9 mouse cellular contexts compared by ENCODE assay signal in genomic region chr3:138525494-138525893, GRCm38 (mm10). TPM values are rescaled to one million over a fixed set of nuclear protein-coding genes. Genes with fewer than 3 reads are reported as not detected.
A peak's percentile ranks its signal among the peaks of the same experiment; 100 is the strongest.
DNase-seq lines count a peak whose midpoint lies in the region; ATAC-seq and TF ChIP-seq lines count a peak whose summit lies in the region.
"Had no signal": no experiment of that assay in that cellular context is flagged by ENCODE, and none has a peak within 500 bp of the region (broad histone marks: within the 10 kb centered on the region; RNA-seq: fewer than 3 reads in every experiment).

No protein-coding gene starts in this region.

- ATAC-seq in hindbrain, embryonic 11.5 days (ENCODE audit: low FRiP score) = no peak
- ATAC-seq in liver, embryonic 14.5 days (ENCODE audit: insufficient read depth) = no peak
- ATAC-seq in megakaryocyte progenitor cell, adult 5-6 weeks (replicated peaks; ENCODE audit: poor library complexity) = no peak

- peaks cover 10% of the 10 kb centered on the region for H3K27me3 ChIP-seq in hindbrain, embryonic 10.5 days (ENCODE audit: insufficient read depth, poor library complexity, severe bottlenecking)
- H3K27me3 ChIP-seq in hindbrain, embryonic 11.5 days (ENCODE audit: control insufficient read depth, insufficient read depth, low read length) = no peaks in the 10 kb centered on the region
- H3K27me3 ChIP-seq in E14TG2a.4 (ENCODE audit: insufficient read depth, low read length) = peaks cover 29% of the 10 kb centered on the region
- no peaks in the 10 kb centered on the region for H3K27me3 ChIP-seq in liver, embryonic 14.5 days (ENCODE audit: control insufficient read depth, insufficient read depth, low read length)
- H3K27me3 ChIP-seq: embryonic facial prominence, embryonic 12.5 days had no signal

- no peak for TF ChIP-seq CTCF in E14TG2a.4 (conservative IDR thresholded peaks at IDR 0.05; ENCODE audit: low read length)
- TF ChIP-seq CTCF in brain, embryonic 14.5 days (IDR thresholded peaks at IDR 0.05; ENCODE audit: borderline replicate concordance, extremely low read depth, insufficient read depth, insufficient read length) = no peak
- TF ChIP-seq CTCF in liver, embryonic 14.5 days (IDR thresholded peaks at IDR 0.05; ENCODE audit: low read depth) = no peak

- no peaks in the 10 kb centered on the region for H3K36me3 ChIP-seq in hindbrain, embryonic 10.5 days
- H3K36me3 ChIP-seq in hindbrain, embryonic 11.5 days (ENCODE audit: control insufficient read depth, insufficient read depth, low read length) = no peaks in the 10 kb centered on the region
- peaks cover under 1% of the 10 kb centered on the region; the same call in 1 of the 2 replicates for H3K36me3 ChIP-seq in E14TG2a.4 (ENCODE audit: insufficient read depth, low read length)
- H3K36me3 ChIP-seq in liver, embryonic 14.5 days (replicated peaks; ENCODE audit: control insufficient read depth, insufficient read depth, low read depth) = no peaks in the 10 kb centered on the region
- H3K36me3 ChIP-seq: embryonic facial prominence, embryonic 12.5 days had no signal

- WGBS in hindbrain, embryonic 10.5 days = 48% methylated on average over 8 of the region's 8 CpGs
- WGBS in hindbrain, embryonic 11.5 days = 55% methylated on average over 8 of the region's 8 CpGs
- 69% methylated on average over 8 of the region's 8 CpGs for WGBS in liver, embryonic 14.5 days (ENCODE audit: insufficient replicate concordance)

- H3K4me3 ChIP-seq in hindbrain, embryonic 10.5 days = peak overlapping the region; percentile 96; the same call in 1 of the 2 replicates
- H3K4me3 ChIP-seq in hindbrain, embryonic 11.5 days (ENCODE audit: low read depth, low read length) = no peak overlapping the region
- peak overlapping the region; percentile 89; the same call in 1 of the 2 replicates for H3K4me3 ChIP-seq in E14TG2a.4 (replicated peaks; ENCODE audit: low read length)
- peak overlapping the region in 1 of 2 experiments; percentile 96; a peak in 2 of 4 replicates for H3K4me3 ChIP-seq in liver, embryonic 14.5 days (ENCODE audit: insufficient read depth in 1 of 2, low read depth in 2 of 2, low read length in 2 of 2)

- H3K9me3 ChIP-seq in hindbrain, embryonic 10.5 days = no peaks in the 10 kb centered on the region
- no peaks in the 10 kb centered on the region for H3K9me3 ChIP-seq in hindbrain, embryonic 11.5 days (ENCODE audit: control insufficient read depth, low read length)
- H3K9me3 ChIP-seq in E14TG2a.4 (ENCODE audit: low read length) = no peaks in the 10 kb centered on the region
- H3K9me3 ChIP-seq in liver, embryonic 14.5 days (ENCODE audit: control insufficient read depth, low read length) = no peaks in the 10 kb centered on the region
- H3K9me3 ChIP-seq: embryonic facial prominence, embryonic 12.5 days had no signal

- H3K4me1 ChIP-seq in hindbrain, embryonic 10.5 days (replicated peaks) = peaks cover 34% of the 10 kb centered on the region
- H3K4me1 ChIP-seq in hindbrain, embryonic 11.5 days (replicated peaks; ENCODE audit: control insufficient read depth, insufficient read depth, low read length) = no peaks in the 10 kb centered on the region
- peaks cover 32% of the 10 kb centered on the region for H3K4me1 ChIP-seq in E14TG2a.4 (replicated peaks; ENCODE audit: low read depth, low read length)
- H3K4me1 ChIP-seq in liver, embryonic 14.5 days (replicated peaks; ENCODE audit: control insufficient read depth in 2 of 2, insufficient read depth in 2 of 2, low read length in 1 of 2) = peaks cover 14 to 24% of the 10 kb centered on the region in 2 experiments

- no peak overlapping the region for H3K9ac ChIP-seq in hindbrain, embryonic 11.5 days (ENCODE audit: low read depth, low read length)
- H3K9ac ChIP-seq in liver, embryonic 14.5 days (replicated peaks) = peak overlapping the region; percentile 87

- no peak overlapping the region; the same call in 1 of the 2 replicates for H3K27ac ChIP-seq in hindbrain, embryonic 10.5 days
- H3K27ac ChIP-seq in hindbrain, embryonic 11.5 days (ENCODE audit: low read depth, low read length) = no peak overlapping the region
- no peak overlapping the region for H3K27ac ChIP-seq in liver, embryonic 14.5 days

- no peak for TF ChIP-seq POLR2A in brain, embryonic 14.5 days (IDR thresholded peaks at IDR 0.05; ENCODE audit: borderline replicate concordance, extremely low read depth, insufficient read depth, insufficient read length, poor library complexity, severe bottlenecking)

- H3K4me2 ChIP-seq in hindbrain, embryonic 11.5 days (replicated peaks; ENCODE audit: low read depth, low read length) = no peak overlapping the region
- H3K4me2 ChIP-seq in liver, embryonic 14.5 days (ENCODE audit: low read depth) = peak overlapping the region; percentile 98

- TF ChIP-seq EP300 in liver, embryonic 14.5 days (IDR thresholded peaks at IDR 0.05; ENCODE audit: low read depth) = no peak

- DNase-seq in hindbrain, embryonic 10.5 days (ENCODE audit: low spot score) = no peak
- DNase-seq in hindbrain, embryonic 11.5 days (ENCODE audit: low spot score) = no peak
- peak; percentile 7 for DNase-seq in brain, embryonic 14.5 days (ENCODE audit: low read depth)
- no peak for DNase-seq in liver, embryonic 14.5 days (ENCODE audit: low read depth in 3 of 3, low spot score in 3 of 3)
- DNase-seq in frontal cortex, postnatal 10 days (ENCODE audit: low spot score in 2 of 2) = no peak
- DNase-seq: left cerebral cortex, postnatal 4 days had no signal

RNA-seq across cellular contexts. Expression of gene Eif4e, which starts 0.5 kb away (rescaled TPM):
- polyA plus RNA-seq in hindbrain, embryonic 10.5 days (2016; fragmentation: Nextera tagmentation; extraction: Ambion mirVana) = 370 and 465 TPM in 2 replicates
- 401 and 469 TPM in 2 replicates for polyA plus RNA-seq in hindbrain, embryonic 11.5 days (2014; fragmentation: Nextera tagmentation; extraction: Ambion mirVana)
- polyA plus RNA-seq in brain, embryonic 14.5 days (2012; rRNA removed) = 204 and 215 TPM in 2 replicates
- 22.6 and 74.4 TPM in 2 replicates for polyA plus RNA-seq in liver, embryonic 14.5 days (2012; rRNA removed)
- 180 and 187 TPM in 2 replicates for polyA plus RNA-seq in liver, embryonic 14.5 days (2014; fragmentation: Nextera tagmentation; extraction: Ambion mirVana)
- 424 and 430 TPM in 2 replicates for total RNA-seq in megakaryocyte progenitor cell, adult 5-6 weeks (2015)
- total RNA-seq in megakaryocyte progenitor cell, adult 5-6 weeks (2017) = 161 and 224 TPM in 2 replicates

RNA-seq across cellular contexts. Expression of gene Metap1, which starts 36.2 kb away (rescaled TPM):
- 51.3 and 53.8 TPM in 2 replicates for polyA plus RNA-seq in hindbrain, embryonic 10.5 days (2016; fragmentation: Nextera tagmentation; extraction: Ambion mirVana)
- 60.3 and 64.6 TPM in 2 replicates for polyA plus RNA-seq in hindbrain, embryonic 11.5 days (2014; fragmentation: Nextera tagmentation; extraction: Ambion mirVana)
- 53.3 and 54.5 TPM in 2 replicates for polyA plus RNA-seq in brain, embryonic 14.5 days (2012; rRNA removed)
- 15.8 and 22.2 TPM in 2 replicates for polyA plus RNA-seq in liver, embryonic 14.5 days (2012; rRNA removed)
- 21.9 and 25.4 TPM in 2 replicates for polyA plus RNA-seq in liver, embryonic 14.5 days (2014; fragmentation: Nextera tagmentation; extraction: Ambion mirVana)
- 42.0 and 45.9 TPM in 2 replicates for total RNA-seq in megakaryocyte progenitor cell, adult 5-6 weeks (2015)
- total RNA-seq in megakaryocyte progenitor cell, adult 5-6 weeks (2017) = 47.6 and 61.4 TPM in 2 replicates
